Mouse (Mus musculus): ENCODE data around the gene Gm11042. TPM values are rescaled to one million over a fixed set of nuclear protein-coding genes. Genes with fewer than 3 reads are reported as not detected.

The Gm11042 gene
- total RNA-seq (2021), result not detected
- long read RNA-seq, experiment 1, result 0 reads
- long read RNA-seq, experiment 2, result 0 reads

DNA sequence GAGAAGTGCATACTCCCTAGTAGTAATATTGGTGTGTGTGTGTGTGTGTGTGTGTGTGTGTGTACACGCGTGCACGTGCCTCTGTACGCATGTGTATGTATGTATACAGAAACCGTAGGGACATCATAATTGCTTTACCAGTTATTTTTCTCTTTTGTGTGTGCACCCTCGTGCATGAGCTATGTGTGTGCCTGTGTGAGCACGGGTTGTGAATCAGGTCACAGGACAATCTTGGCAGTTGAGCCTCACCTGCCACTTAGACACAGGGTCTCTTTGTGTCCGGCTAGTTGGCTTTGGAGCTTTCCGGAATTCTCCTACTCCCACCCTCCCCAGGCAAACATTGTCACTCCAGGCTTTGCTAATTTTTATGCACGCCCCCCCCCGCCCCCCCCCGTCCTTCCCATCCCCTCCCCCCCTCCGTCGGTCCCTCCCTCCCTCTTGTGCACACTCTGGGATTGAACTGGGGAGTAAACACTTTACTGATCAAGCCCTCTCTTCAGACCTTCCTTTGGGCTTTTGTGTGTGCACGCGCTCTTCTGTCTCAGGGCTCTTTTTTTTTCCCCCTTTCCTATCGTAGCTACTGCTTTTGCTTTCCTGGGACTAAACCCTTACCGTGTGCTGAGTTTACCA lies at the start of gene Gm11042:
Gm11042 (minus strand) TSS at position 51 of the 630 bp plus-strand sequence.
- no peak for DNase-seq

DNA sequence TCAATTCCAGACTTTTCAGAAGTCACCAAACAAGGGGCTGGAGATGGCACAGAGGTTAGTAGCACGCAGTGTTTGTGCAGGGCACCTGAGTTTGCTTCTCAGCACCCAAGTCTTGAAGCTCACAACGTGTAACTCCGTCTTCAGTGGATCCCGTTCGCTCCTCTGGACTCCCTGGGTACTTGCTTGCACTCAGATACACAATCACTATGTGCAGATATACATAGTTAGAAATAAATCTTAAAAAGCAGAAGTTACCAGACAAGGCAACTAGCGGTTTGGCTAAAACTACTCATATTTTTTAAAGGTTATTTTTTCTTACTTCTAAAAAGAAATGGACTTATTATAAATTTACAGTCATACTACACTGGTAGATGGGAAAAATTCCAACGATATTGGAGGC lies 48.3 kb upstream of the Gm11042 start:
- DNase-seq, result no peak

GRCm38 (mm10) chr12:74363076-74363475 lies 46.9 kb upstream of the Gm11042 start:
- no peak for DNase-seq

GRCm38 (mm10) chr12:74362453-74362852 lies 46.3 kb upstream of the Gm11042 start:
- DNase-seq, result no peak

DNA sequence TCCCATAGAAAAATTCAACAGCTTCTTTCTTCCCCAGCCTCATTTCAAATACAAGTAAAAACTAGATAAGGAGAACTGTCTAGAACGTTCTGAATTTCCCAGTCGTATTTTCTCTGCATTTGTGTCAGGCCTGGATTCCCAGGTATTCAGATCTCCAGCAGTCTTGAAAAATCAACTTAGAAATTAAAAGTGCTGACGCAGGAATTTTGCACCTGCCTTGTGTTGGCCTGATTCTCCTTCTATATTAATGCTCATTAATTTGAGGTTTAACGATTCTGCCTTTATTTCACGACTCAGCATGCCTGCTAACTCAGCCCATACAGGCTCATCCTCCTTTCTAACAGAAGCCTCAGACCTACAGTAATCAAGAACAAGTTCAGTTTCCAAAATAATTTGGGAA lies 43.6 kb upstream of the Gm11042 start:
- no peak for DNase-seq

- DNase-seq, result no peak
These were observed 41.6 kb upstream of the Gm11042 start for GRCm38 (mm10) chr12:74357806-74358205.

DNA sequence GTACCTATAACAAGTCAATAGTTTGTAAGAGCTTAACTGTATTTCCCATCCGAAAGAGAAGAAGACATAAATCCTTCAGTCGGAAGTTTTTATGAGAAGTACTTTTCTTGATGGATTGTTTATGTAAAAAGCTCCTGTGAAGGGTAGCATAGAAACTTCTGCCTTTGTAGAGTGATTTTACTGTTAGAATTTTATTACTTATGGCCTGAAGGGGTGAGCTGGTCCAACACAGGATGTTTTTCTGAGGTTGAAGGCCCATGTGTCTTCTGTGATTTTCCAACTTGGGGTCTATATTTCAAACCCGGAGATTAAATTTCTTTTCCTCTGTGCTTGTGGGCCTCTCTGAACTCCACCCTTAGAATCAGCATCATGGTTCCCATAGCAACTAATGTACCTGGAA lies 26.5 kb upstream of the Gm11042 start:
- DNase-seq, result no peak

- DNase-seq, result no peak
These were observed 23.9 kb upstream of the Gm11042 start for GRCm38 (mm10) chr12:74340070-74340469.

- no peak for DNase-seq
These were observed 17.5 kb upstream of the Gm11042 start for GRCm38 (mm10) chr12:74333706-74334105.

GRCm38 (mm10) chr12:74333016-74333415 lies 16.8 kb upstream of the Gm11042 start:
- no peak for DNase-seq

DNA sequence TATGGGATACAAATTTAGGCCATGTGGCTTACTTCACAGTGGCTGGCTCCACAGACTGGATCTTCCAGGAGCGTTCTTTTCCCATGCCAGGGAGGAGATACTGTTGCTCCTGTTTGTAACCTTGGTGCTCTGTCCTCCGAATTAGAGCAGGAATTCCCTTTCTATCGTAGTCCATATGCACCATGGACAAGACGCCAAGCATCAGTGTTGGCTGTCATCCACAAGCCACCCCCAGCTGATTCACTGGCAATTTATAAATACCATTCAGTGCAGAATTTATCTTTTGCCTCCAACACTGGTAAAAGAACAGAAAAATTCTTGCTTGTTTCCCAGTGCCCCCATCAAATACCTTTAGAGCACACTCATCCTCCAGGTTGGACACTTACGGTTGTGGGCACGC lies 13.6 kb upstream of the Gm11042 start:
- no peak for DNase-seq

GRCm38 (mm10) chr12:74326644-74327043 lies 10.4 kb upstream of the Gm11042 start:
- DNase-seq, result no peak

DNA sequence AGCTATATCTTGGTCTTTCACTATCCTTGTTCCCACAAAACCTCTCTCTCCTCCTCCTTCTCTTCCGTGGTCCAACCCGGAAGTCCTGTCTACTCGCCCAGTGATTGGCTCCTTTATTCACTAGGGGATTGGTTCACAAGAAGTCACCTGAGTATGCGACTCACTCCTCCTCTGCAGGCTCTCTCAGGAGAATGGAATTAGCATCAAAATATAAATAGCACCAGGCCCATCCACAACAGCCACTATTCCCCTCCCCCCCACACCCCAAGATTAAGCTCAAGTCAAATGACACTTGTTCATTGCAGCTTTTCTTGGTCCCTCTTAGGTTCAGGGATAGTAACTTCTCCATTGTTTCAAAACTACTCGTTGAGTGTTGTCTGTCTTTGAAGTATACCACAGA lies 5.8 kb upstream of the Gm11042 start:
- no peak for DNase-seq

DNA sequence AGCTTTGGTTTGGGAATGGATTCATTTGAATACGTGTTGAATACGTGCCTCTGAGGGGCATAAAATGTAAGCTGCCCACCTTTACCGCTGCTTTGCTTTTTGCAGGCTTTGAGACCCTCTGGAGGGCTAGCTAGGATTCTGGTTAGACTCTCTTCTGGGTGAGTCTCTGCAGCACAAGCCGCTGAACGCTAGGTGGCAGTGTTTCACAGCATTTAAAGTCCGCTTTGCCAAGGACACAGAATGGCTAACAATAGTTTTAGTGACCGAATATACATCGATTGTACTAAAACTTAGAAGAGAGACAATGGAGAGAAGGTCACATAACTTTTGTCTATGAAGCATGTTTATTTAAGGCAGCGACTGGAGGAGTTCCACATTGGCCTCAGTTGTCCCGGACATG lies 4.1 kb upstream of the Gm11042 start:
- no peak for DNase-seq

GRCm38 (mm10) chr12:74316989-74317759 lies 980 bp upstream of the Gm11042 start:
- DNase-seq, result peak; percentile 53

DNA sequence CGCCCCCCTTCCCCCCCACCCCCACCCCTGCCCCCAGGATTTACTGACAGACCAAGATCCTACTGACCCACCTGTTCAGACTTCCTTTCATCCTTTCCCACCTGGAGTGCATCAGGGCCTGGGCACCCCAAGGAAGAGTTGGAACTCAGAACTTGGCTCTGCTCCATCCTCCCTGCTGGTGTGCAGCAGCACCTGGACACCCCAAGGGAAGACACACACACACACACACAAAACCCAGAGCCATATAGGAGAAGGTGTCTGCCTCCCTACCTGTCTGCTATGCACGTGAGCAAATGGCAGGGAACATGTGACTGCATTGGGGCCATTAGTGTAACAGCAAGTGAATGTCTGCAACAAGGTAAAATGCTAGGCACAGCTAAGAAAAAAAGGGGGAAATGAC lies 973 bp downstream of the Gm11042 start:
- DNase-seq, result no peak

DNA sequence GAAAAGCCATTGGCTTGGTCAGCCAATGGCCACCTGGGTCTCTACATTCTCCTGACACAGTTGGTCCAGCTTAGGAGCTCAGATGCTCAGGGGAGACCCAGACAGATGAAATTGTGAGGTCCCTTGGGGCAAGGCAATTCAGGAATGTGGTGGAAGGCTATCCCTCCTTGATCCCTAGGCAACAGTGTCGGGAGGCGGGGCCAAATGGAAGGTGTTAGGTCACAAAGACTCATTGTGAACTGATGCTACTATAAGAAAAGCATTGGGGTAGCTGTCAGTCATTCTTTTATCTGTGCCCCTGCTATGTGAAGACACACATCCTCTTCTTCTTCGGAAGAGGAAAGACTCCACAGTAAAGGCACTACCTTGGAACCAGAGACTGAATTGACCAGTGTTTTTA lies 3.6 kb downstream of the Gm11042 start:
- no peak for DNase-seq

- DNase-seq, result no peak
These were observed 12.5 kb downstream of the Gm11042 start for GRCm38 (mm10) chr12:74303418-74304294.

DNA sequence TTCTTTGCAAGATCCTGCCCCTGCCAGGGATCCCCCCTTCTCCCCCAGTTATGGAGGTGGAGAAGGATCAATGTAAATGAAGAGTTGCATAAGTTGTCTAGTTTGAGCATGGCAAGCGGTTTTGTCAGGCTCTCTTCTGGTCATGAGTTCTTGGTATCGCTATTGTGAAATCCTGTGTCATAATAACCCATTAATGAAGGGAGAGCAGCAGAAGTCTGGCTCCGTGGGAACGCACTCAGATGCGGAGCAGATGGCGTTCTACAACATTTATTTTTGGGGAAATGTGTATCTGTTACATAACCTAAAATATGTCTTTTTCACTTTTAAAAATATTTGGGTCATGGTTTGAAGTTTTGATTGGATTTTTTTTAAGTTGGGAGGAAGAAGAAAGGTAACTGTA lies 14.6 kb downstream of the Gm11042 start:
- DNase-seq, result no peak

- DNase-seq, result no peak
These were observed 19.8 kb downstream of the Gm11042 start for GRCm38 (mm10) chr12:74296374-74296773.

DNA sequence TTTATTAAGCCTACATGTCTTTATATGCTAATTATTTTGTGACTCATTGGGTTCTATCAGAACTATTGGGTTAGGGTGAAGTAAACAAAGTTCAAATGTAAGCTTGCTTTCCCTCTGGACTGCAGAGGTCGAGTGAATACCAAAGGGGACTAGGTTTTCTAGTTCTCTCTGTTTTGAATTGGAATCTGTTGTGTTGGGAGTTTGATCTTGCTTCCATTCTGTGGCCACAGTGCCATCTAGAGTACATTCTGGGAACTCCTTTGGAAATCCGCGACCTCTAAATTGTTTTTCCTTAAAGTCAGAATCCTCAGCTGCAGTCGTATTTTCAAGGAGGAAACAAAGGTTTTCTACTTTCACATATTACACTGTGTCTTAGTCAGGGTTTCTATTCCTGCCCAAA lies 22.6 kb downstream of the Gm11042 start:
- DNase-seq, result no peak

DNA sequence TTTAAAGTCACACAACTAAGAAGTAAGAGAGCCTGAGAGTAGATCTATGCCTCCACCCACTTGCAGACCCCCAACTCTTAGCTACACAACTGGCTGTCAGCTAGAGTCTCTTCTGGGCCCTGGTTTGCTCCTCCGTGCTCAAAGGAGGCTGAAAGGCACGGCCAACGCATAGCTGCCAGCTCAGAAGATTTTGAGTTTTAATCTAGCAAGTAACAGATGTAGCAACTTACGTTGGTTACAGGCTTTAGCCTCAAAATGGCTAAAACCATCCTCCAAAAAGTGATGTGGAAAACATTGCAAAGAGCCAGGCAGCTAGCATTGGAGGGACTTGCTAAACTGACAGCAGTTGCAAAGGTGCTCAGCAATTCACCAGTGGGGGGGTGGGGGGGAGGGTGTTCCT lies 25.2 kb downstream of the Gm11042 start:
- DNase-seq, result no peak

GRCm38 (mm10) chr12:74284685-74285054 lies 31.5 kb downstream of the Gm11042 start:
- DNase-seq, result no peak

Measured in gastrocnemius, postnatal 25 days (tissue).